ENCODE assay signal across 12 mouse cellular contexts in the genomic region with DNA sequence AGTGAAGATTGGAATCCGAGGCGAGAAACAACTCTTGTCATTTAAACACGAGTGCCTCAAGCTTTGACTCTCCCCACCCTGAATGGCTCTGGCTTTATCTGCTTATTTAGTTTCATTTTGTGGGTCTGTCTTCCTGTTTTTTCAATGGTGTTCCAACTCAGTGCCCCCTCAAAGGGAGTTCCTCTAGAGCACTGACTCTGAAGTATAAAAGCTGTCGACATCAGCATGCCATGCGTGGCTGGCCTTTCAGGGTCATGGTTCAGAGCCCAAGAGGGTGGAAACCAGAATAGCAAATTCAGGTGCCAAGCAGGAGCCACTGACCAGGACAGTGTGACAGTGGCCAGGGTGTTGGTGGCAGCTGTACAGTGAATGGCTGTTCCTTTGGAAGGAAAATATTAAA.
A peak's percentile ranks its signal among the peaks of the same experiment; 100 is the strongest.
DNase-seq lines count a peak whose midpoint lies in the region; ATAC-seq lines count a peak whose summit lies in the region.
"Had no signal": no experiment of that assay in that cellular context is flagged by ENCODE, and none has a peak within 500 bp of the region (broad histone marks: within the 10 kb centered on the region; RNA-seq: fewer than 3 reads in every experiment).

No protein-coding gene starts in this region.

- no peak overlapping the region for H3K27ac ChIP-seq in kidney, embryonic 15.5 days
- H3K27ac ChIP-seq in forebrain, embryonic 15.5 days (replicated peaks): no peak overlapping the region
- H3K27ac ChIP-seq: hindbrain, embryonic 15.5 days had no signal

- H3K27me3 ChIP-seq in kidney, embryonic 15.5 days: no peaks in the 10 kb centered on the region
- no peaks in the 10 kb centered on the region for H3K27me3 ChIP-seq in forebrain, embryonic 15.5 days
- H3K27me3 ChIP-seq: hindbrain, embryonic 15.5 days had no signal

- H3K4me1 ChIP-seq in kidney, embryonic 15.5 days: no peaks in the 10 kb centered on the region
- H3K4me1 ChIP-seq in forebrain, embryonic 15.5 days: peaks cover 4% of the 10 kb centered on the region
- H3K4me1 ChIP-seq: hindbrain, embryonic 15.5 days had no signal

- peak; percentile 8 to 37 for DNase-seq in heart, adult 9 months (ENCODE audit: low spot score in 2 of 2)
- DNase-seq in heart, postnatal 25 days (ENCODE audit: low spot score): no peak
- peak; percentile 52 for DNase-seq in adrenal gland, postnatal 10 days
- peak; percentile 27 for DNase-seq in skeletal muscle tissue, adult 2 months (ENCODE audit: low read depth, low spot score)
- DNase-seq in left cerebral cortex, adult 9 months (ENCODE audit: low spot score in 2 of 2): no peak
- DNase-seq in right cerebral cortex, postnatal 25 days: no peak
- DNase-seq: gastrocnemius, postnatal 14 days; left cerebral cortex, postnatal 4 days had no signal

- intact Hi-C loops in heart, postnatal 25 days (cut with DNase I): loop anchor here (5.0 kb wide), 1 partner anchor 66 kb away; the partner anchor contains the start of gene Man2a1

- WGBS in kidney, embryonic 15.5 days: 34% methylated on average over 5 of the region's 5 CpGs
- 59% methylated on average over 5 of the region's 5 CpGs for WGBS in forebrain, embryonic 15.5 days

- peak; percentile 99 for ATAC-seq in kidney, embryonic 15.5 days (replicated peaks; ENCODE audit: low FRiP score)
- ATAC-seq in forebrain, embryonic 15.5 days (replicated peaks): no peak
- ATAC-seq: midbrain, embryonic 16.5 days had no signal

- H3K9ac ChIP-seq in kidney, embryonic 15.5 days: no peak overlapping the region
- no peak overlapping the region for H3K9ac ChIP-seq in forebrain, embryonic 15.5 days (replicated peaks)
- H3K9ac ChIP-seq: hindbrain, embryonic 15.5 days had no signal

- H3K9me3 ChIP-seq in kidney, embryonic 15.5 days (replicated peaks): no peaks in the 10 kb centered on the region
- H3K9me3 ChIP-seq in forebrain, embryonic 15.5 days: no peaks in the 10 kb centered on the region
- H3K9me3 ChIP-seq: hindbrain, embryonic 15.5 days had no signal

- H3K4me2 ChIP-seq in kidney, embryonic 15.5 days: no peak overlapping the region
- H3K4me2 ChIP-seq in forebrain, embryonic 15.5 days (replicated peaks): no peak overlapping the region
- H3K4me2 ChIP-seq: hindbrain, embryonic 15.5 days had no signal

- H3K4me3 ChIP-seq in kidney, embryonic 15.5 days (replicated peaks): no peak overlapping the region
- H3K4me3 ChIP-seq in forebrain, embryonic 15.5 days: no peak overlapping the region
- H3K4me3 ChIP-seq: hindbrain, embryonic 15.5 days had no signal

- peaks cover 50% of the 10 kb centered on the region for H3K36me3 ChIP-seq in kidney, embryonic 15.5 days
- H3K36me3 ChIP-seq in forebrain, embryonic 15.5 days: peaks cover 9% of the 10 kb centered on the region; the same call in 1 of the 2 replicates

Comparison
In these comparisons a context has a peak if more than half of its experiments do, and no peak if none do; other contexts are left out.
1. DNase-seq: peak in heart, adult 9 months (2 of 2), adrenal gland, postnatal 10 days (single experiment) and skeletal muscle tissue, adult 2 months (single experiment); none in heart, postnatal 25 days (single experiment), left cerebral cortex, adult 9 months (0 of 2) and right cerebral cortex, postnatal 25 days (single experiment).